Mouse (Mus musculus) midbrain, postnatal 0 days (tissue): ENCODE data around the gene Trim7. TPM values are rescaled to one million over a fixed set of nuclear protein-coding genes. Genes with fewer than 3 reads are reported as not detected.

Experiments
- polyA plus RNA-seq: library from polyadenylated mRNA; unstranded; fragments of >200 nt; fragmentation: Nextera tagmentation; extraction: Ambion mirVana; gene quantifications from 2 replicates; pipeline ENCODE4 v1.2.1, GENCODE M21; 2015
- total RNA-seq: library from RNA; depleted of rRNA; stranded (reverse); fragments of >200 nt; gene quantifications from 2 replicates; pipeline ENCODE4 v1.2.3, GENCODE M21; 2014; rRNA removed

Gene Trim7
- total and polyA plus RNA-seq, 2 experiments from 2014 or later, result 3.7 to 7.7 TPM

Other genes with a start within 250 kb of the Trim7 start
- gene Rack1, start 25.8 kb upstream of the Trim7 start, total RNA-seq, result 932 and 1,043 TPM in 2 replicates
- 317 and 331 TPM in 2 replicates for gene Rack1, start 25.8 kb upstream of the Trim7 start, polyA plus RNA-seq
- 38.9 and 41.5 TPM in 2 replicates for gene Trim41, start 8.8 kb upstream of the Trim7 start, total RNA-seq
- gene Trim41, start 8.8 kb upstream of the Trim7 start, polyA plus RNA-seq, result 5.0 and 5.1 TPM in 2 replicates
- 4.3 and 8.2 TPM in 2 replicates for gene Gm12184, start 515 bp downstream of the Trim7 start, total RNA-seq
- gene Gm12184, start 515 bp downstream of the Trim7 start, polyA plus RNA-seq, result 2.4 and 3.0 TPM in 2 replicates
- gene Irgm1, start 45.5 kb downstream of the Trim7 start, total RNA-seq, result 6.2 and 7.6 TPM in 2 replicates
- 4.9 and 5.8 TPM in 2 replicates for gene Irgm1, start 45.5 kb downstream of the Trim7 start, polyA plus RNA-seq
- 0.60 and 1.5 TPM in 2 replicates for gene Gm5431, start 76.1 kb downstream of the Trim7 start, total RNA-seq
- gene Gm5431, start 76.1 kb downstream of the Trim7 start, polyA plus RNA-seq, result 0.12 and 0.27 TPM in 2 replicates
- 0.76 and 1.1 TPM in 2 replicates for gene Psme2b, start 120.0 kb downstream of the Trim7 start, total RNA-seq
- gene Psme2b, start 120.0 kb downstream of the Trim7 start, polyA plus RNA-seq, result 1.8 and 2.1 TPM in 2 replicates
- gene Olfr56, start 152.7 kb downstream of the Trim7 start, total RNA-seq, result 0.33 TPM in 1 of 2 replicates, not detected in the other
- not detected in 2 replicates for gene Olfr56, start 152.7 kb downstream of the Trim7 start, polyA plus RNA-seq
- gene 9930111J21Rik1, start 153.3 kb downstream of the Trim7 start, total RNA-seq, result 0.88 and 1.5 TPM in 2 replicates
- gene 9930111J21Rik1, start 153.3 kb downstream of the Trim7 start, polyA plus RNA-seq, result 0.13 and 0.25 TPM in 2 replicates
- gene Gm12185, start 166.1 kb downstream of the Trim7 start, total RNA-seq, result 0.24 TPM in 1 of 2 replicates, not detected in the other
- not detected in 2 replicates for gene Gm12185, start 166.1 kb downstream of the Trim7 start, polyA plus RNA-seq
- not detected in 2 replicates for gene Tgtp1, start 168.0 kb downstream of the Trim7 start, total RNA-seq
- gene Tgtp1, start 168.0 kb downstream of the Trim7 start, polyA plus RNA-seq, result 0.15 TPM in 1 of 2 replicates, not detected in the other
- 0.55 and 1.7 TPM in 2 replicates for gene 9930111J21Rik2, start 225.1 kb downstream of the Trim7 start, total RNA-seq
- 0.18 and 0.20 TPM in 2 replicates for gene 9930111J21Rik2, start 225.1 kb downstream of the Trim7 start, polyA plus RNA-seq
- not detected in 2 replicates for gene Tgtp2, start 238.1 kb downstream of the Trim7 start, total RNA-seq
- 0.15 and 0.19 TPM in 2 replicates for gene Tgtp2, start 238.1 kb downstream of the Trim7 start, polyA plus RNA-seq